Mouse (Mus musculus): ENCODE results near the gene Cdhr2. TPM values are rescaled to one million over a fixed set of nuclear protein-coding genes. Genes with fewer than 3 reads are reported as not detected.

Cdhr2 gene
- 31.3 and 37.9 TPM in 2 replicates for polyA plus RNA-seq (2012; rRNA removed)

DNA sequence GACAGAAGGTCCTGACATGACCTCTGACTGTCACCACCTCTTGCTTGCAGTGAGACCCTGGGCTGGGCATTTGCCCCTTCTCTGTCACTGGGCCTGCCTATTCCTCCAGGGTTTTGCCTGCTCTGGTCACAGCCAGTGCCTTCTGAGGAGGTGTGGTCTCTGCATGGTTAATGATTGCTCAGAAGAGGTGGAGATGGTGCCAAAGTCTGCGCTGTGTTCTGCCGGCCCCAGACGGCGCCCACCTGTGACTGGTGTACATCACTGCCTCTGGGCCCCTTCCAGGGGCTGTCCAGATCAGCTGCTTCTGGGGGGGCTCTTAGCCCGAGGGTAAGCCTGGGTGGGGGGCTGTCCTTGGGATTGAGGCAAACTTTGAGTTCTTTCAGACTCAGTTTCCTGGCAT is at the start of gene Cdhr2:
TSS of gene Cdhr2 (plus strand) at position 219 of the 400 bp plus-strand sequence.
- peak within 1 kb of the TSS; percentile 41 for H3K4me3 ChIP-seq (ENCODE audit: insufficient read depth, low read depth, low read length)
- no peak for TF ChIP-seq CTCF (conservative IDR thresholded peaks at IDR 0.05; ENCODE audit: insufficient read depth, insufficient read length, low read depth, low read length)
- TF ChIP-seq POLR2A (IDR thresholded peaks at IDR 0.05; ENCODE audit: low read depth, low read length) = no peak
- H3K27ac ChIP-seq (ENCODE audit: insufficient read depth, low read depth, low read length) = no peak within 1 kb of the TSS
- H3K36me3 ChIP-seq (ENCODE audit: control insufficient read depth, insufficient read depth, low read length) = no peaks in the 10 kb centered on the region
- peak; percentile 88 for DNase-seq
- 22% methylated on average over 5 of the region's 5 CpGs for WGBS
- H3K27me3 ChIP-seq (replicated peaks; ENCODE audit: control insufficient read depth, insufficient read depth, low read length) = no peaks in the 10 kb centered on the region
- peaks cover 4% of the 10 kb centered on the region for H3K4me1 ChIP-seq (ENCODE audit: control insufficient read depth, insufficient read depth, low read length)

- no peak overlapping the region for H3K27ac ChIP-seq (ENCODE audit: insufficient read depth, low read depth, low read length)
- TF ChIP-seq CTCF (conservative IDR thresholded peaks at IDR 0.05; ENCODE audit: insufficient read depth, insufficient read length, low read depth, low read length) (no peak), POLR2A (IDR thresholded peaks at IDR 0.05; ENCODE audit: low read depth, low read length) (no peak)
- no peak for DNase-seq
- no peaks in the 10 kb centered on the region; the same call in 1 of the 2 replicates for H3K36me3 ChIP-seq (ENCODE audit: control insufficient read depth, insufficient read depth, low read length)
- H3K4me3 ChIP-seq (ENCODE audit: insufficient read depth, low read depth, low read length) = no peak overlapping the region
- peaks cover 13% of the 10 kb centered on the region for H3K4me1 ChIP-seq (ENCODE audit: control insufficient read depth, insufficient read depth, low read length)
- no peaks in the 10 kb centered on the region for H3K27me3 ChIP-seq (replicated peaks; ENCODE audit: control insufficient read depth, insufficient read depth, low read length)
- WGBS = 60% methylated on average over 5 of the region's 5 CpGs
Observed at GRCm38 (mm10) chr13:54660877-54661276, 40.4 kb upstream of the Cdhr2 start.

GRCm38 (mm10) chr13:54661358-54661757 is 39.9 kb upstream of the Cdhr2 start:
- no peaks in the 10 kb centered on the region for H3K27me3 ChIP-seq (replicated peaks; ENCODE audit: control insufficient read depth, insufficient read depth, low read length)
- DNase-seq = peak; percentile 28
- no peak overlapping the region for H3K4me3 ChIP-seq (ENCODE audit: insufficient read depth, low read depth, low read length)
- 67% methylated on average over 12 of the region's 12 CpGs for WGBS
- H3K4me1 ChIP-seq (ENCODE audit: control insufficient read depth, insufficient read depth, low read length) = peaks cover 13% of the 10 kb centered on the region
- TF ChIP-seq CTCF (conservative IDR thresholded peaks at IDR 0.05; ENCODE audit: insufficient read depth, insufficient read length, low read depth, low read length) (no peak), POLR2A (IDR thresholded peaks at IDR 0.05; ENCODE audit: low read depth, low read length) (no peak)
- H3K27ac ChIP-seq (ENCODE audit: insufficient read depth, low read depth, low read length) = no peak overlapping the region
- no peaks in the 10 kb centered on the region; the same call in 1 of the 2 replicates for H3K36me3 ChIP-seq (ENCODE audit: control insufficient read depth, insufficient read depth, low read length)

- DNase-seq = peak; percentile 23
- no peaks in the 10 kb centered on the region; the same call in 1 of the 2 replicates for H3K36me3 ChIP-seq (ENCODE audit: control insufficient read depth, insufficient read depth, low read length)
- H3K27me3 ChIP-seq (replicated peaks; ENCODE audit: control insufficient read depth, insufficient read depth, low read length) = no peaks in the 10 kb centered on the region
- peaks cover 13% of the 10 kb centered on the region for H3K4me1 ChIP-seq (ENCODE audit: control insufficient read depth, insufficient read depth, low read length)
- H3K4me3 ChIP-seq (ENCODE audit: insufficient read depth, low read depth, low read length) = no peak overlapping the region
- TF ChIP-seq POLR2A (IDR thresholded peaks at IDR 0.05; ENCODE audit: low read depth, low read length) (no peak), CTCF (conservative IDR thresholded peaks at IDR 0.05; ENCODE audit: insufficient read depth, insufficient read length, low read depth, low read length) (no peak)
- 41% methylated on average over 4 of the region's 4 CpGs for WGBS
- 0 out of 2 replicates have a peak overlapping the region, but pooled peaks have one; percentile 7 for H3K27ac ChIP-seq (ENCODE audit: insufficient read depth, low read depth, low read length)
Observed at GRCm38 (mm10) chr13:54663999-54664398, 37.3 kb upstream of the Cdhr2 start.

DNA sequence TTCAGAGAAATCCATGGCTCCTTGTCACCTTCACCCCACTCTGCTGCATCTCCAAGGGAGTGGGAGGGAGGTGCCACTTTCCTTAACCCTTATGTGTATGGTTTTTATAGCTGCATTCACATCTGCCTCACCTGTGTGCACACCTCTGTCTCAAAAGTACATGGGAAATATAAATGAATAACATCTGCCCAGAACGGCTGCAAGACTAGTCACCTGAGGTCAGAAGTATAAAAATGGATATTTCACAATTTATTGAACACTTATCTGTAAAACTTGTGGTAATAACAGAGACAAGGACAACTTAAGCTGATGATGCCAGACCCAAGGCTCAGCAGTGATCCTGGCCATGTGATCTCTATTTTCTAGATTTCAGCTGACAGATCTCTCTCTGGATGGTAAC is 36.8 kb upstream of the Cdhr2 start:
- H3K27ac ChIP-seq (ENCODE audit: insufficient read depth, low read depth, low read length) = no peak overlapping the region
- no peaks in the 10 kb centered on the region; the same call in 1 of the 2 replicates for H3K36me3 ChIP-seq (ENCODE audit: control insufficient read depth, insufficient read depth, low read length)
- no peaks in the 10 kb centered on the region for H3K27me3 ChIP-seq (replicated peaks; ENCODE audit: control insufficient read depth, insufficient read depth, low read length)
- H3K4me3 ChIP-seq (ENCODE audit: insufficient read depth, low read depth, low read length) = no peak overlapping the region
- 72% methylated on average over 1 of the region's 1 CpGs for WGBS
- TF ChIP-seq CTCF (conservative IDR thresholded peaks at IDR 0.05; ENCODE audit: insufficient read depth, insufficient read length, low read depth, low read length) (no peak), POLR2A (IDR thresholded peaks at IDR 0.05; ENCODE audit: low read depth, low read length) (no peak)
- no peak for DNase-seq
- H3K4me1 ChIP-seq (ENCODE audit: control insufficient read depth, insufficient read depth, low read length) = peaks cover 13% of the 10 kb centered on the region

GRCm38 (mm10) chr13:54665062-54665461 is 36.2 kb upstream of the Cdhr2 start:
- DNase-seq = no peak
- Histone ChIP-seq H3K4me1 (ENCODE audit: control insufficient read depth, insufficient read depth, low read length) (peaks cover 13% of the 10 kb centered on the region), H3K4me3 (ENCODE audit: insufficient read depth, low read depth, low read length) (no peak overlapping the region), H3K27me3 (replicated peaks; ENCODE audit: control insufficient read depth, insufficient read depth, low read length) (no peaks in the 10 kb centered on the region), H3K27ac (ENCODE audit: insufficient read depth, low read depth, low read length) (no peak overlapping the region), H3K36me3 (ENCODE audit: control insufficient read depth, insufficient read depth, low read length) (no peaks in the 10 kb centered on the region; the same call in 1 of the 2 replicates)
- no peak for TF ChIP-seq CTCF (conservative IDR thresholded peaks at IDR 0.05; ENCODE audit: insufficient read depth, insufficient read length, low read depth, low read length)
- 92% methylated on average over 7 of the region's 7 CpGs for WGBS

GRCm38 (mm10) chr13:54670491-54670890 is 30.8 kb upstream of the Cdhr2 start:
- DNase-seq = peak; percentile 67
- H3K4me3 ChIP-seq (ENCODE audit: insufficient read depth, low read depth, low read length) = no peak overlapping the region
- no peaks in the 10 kb centered on the region; the same call in 1 of the 2 replicates for H3K4me1 ChIP-seq (ENCODE audit: control insufficient read depth, insufficient read depth, low read length)
- no peak overlapping the region for H3K27ac ChIP-seq (ENCODE audit: insufficient read depth, low read depth, low read length)
- no peaks in the 10 kb centered on the region for H3K27me3 ChIP-seq (replicated peaks; ENCODE audit: control insufficient read depth, insufficient read depth, low read length)
- no peaks in the 10 kb centered on the region for H3K36me3 ChIP-seq (ENCODE audit: control insufficient read depth, insufficient read depth, low read length)
- TF ChIP-seq POLR2A (IDR thresholded peaks at IDR 0.05; ENCODE audit: low read depth, low read length) = no peak
- no peak for TF ChIP-seq CTCF (conservative IDR thresholded peaks at IDR 0.05; ENCODE audit: insufficient read depth, insufficient read length, low read depth, low read length)
- WGBS = 45% methylated on average over 2 of the region's 2 CpGs

Data from kidney, adult 2 months (tissue).